Mouse (Mus musculus): ENCODE data around the gene Ext2. TPM values are rescaled to one million over a fixed set of nuclear protein-coding genes. Genes with fewer than 3 reads are reported as not detected.

Ext2 gene
- polyA plus RNA-seq, 1 experiment from 2014 or later, result 81.5 TPM

DNA sequence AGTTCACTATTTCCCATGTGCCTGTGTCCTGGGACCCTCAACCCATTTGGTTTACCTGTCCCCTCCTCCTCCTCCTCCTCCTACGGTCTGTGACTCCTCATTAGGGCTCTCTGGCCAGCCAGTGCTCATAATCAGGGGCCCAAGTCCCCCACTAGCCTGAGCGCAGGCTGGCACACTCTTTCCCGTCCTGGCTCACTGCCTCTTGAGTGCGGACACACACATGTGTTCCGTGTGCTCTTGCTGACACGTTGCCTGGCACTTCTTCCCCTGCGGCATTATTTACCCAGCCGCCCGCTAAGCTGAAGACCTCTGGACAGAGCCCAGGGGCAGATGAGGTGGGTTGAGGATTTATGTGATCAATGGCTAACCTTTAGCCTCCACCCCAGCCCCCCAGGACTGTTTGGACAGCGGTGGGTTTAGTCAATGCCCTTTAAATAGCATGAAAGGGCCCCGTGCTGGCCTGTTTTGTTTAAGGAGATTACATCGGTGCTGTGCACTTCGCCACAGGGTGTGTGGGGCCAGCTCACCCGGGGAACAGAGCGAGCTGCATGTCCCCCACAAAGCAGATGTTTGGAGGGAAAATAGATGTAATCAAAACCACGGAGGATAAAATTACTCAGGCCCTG is 160.0 kb downstream of the Ext2 start:
- Histone ChIP-seq H3K27me3 (replicated peaks; ENCODE audit: control insufficient read depth, insufficient read depth, low read length) (no peaks in the 10 kb centered on the region), H3K4me3 (ENCODE audit: low read length) (no peak overlapping the region), H3K36me3 (ENCODE audit: control insufficient read depth, insufficient read depth, low read length) (no peaks in the 10 kb centered on the region), H3K27ac (ENCODE audit: low read length) (no peak overlapping the region), H3K4me1 (ENCODE audit: control insufficient read depth, insufficient read depth, low read length) (peaks cover 3% of the 10 kb centered on the region; the same call in 1 of the 2 replicates), H3K9me3 (ENCODE audit: control insufficient read depth, low read length) (no peaks in the 10 kb centered on the region), H3K4me2 (ENCODE audit: low read depth, low read length) (no peak overlapping the region), H3K9ac (ENCODE audit: low read depth, low read length) (no peak overlapping the region)
- ATAC-seq, result no peak
- 22% methylated on average over 16 of the region's 16 CpGs for WGBS

- H3K27ac ChIP-seq (ENCODE audit: low read length), result no peak overlapping the region
- H3K36me3 ChIP-seq (ENCODE audit: control insufficient read depth, insufficient read depth, low read length), result no peaks in the 10 kb centered on the region
- no peaks in the 10 kb centered on the region for H3K27me3 ChIP-seq (replicated peaks; ENCODE audit: control insufficient read depth, insufficient read depth, low read length)
- no peak overlapping the region for H3K9ac ChIP-seq (ENCODE audit: low read depth, low read length)
- no peak overlapping the region for H3K4me2 ChIP-seq (ENCODE audit: low read depth, low read length)
- ATAC-seq, result no peak
- 76% methylated on average over 6 of the region's 6 CpGs for WGBS
- H3K4me3 ChIP-seq (ENCODE audit: low read length), result no peak overlapping the region
- no peaks in the 10 kb centered on the region for H3K9me3 ChIP-seq (ENCODE audit: control insufficient read depth, low read length)
- H3K4me1 ChIP-seq (ENCODE audit: control insufficient read depth, insufficient read depth, low read length), result peaks cover 3% of the 10 kb centered on the region; the same call in 1 of the 2 replicates
Measured at GRCm38 (mm10) chr2:93661096-93661495, 161.3 kb downstream of the Ext2 start.

DNA sequence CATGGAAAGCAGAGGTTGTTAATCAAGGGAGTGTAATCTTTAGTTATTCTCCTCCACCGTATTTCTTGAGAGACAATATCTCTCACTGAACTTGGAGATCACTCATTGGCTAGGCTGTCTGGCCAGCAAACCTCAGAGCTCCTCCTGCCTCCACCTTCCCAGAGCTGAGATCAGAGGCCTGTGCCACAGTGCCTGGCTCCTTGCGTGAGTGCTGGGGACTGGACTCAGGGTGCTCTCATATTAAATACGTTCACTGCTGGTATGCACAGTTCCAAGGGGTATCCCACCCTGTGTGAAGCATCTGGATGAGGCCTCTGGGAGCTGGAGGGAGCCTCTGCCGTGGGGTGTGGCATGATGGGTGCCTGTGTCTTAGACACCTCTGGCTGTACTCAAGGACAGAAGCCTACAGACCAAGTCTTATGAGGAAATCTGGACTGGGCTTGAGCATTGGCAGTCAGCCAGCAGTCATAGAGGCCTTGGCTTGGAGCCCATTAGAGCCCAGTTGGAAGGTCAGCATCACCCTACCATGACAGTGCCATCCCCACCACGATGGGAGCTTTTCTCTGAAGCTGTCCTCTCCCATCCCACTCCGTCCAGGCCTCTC is 162.6 kb downstream of the Ext2 start:
- peak; percentile 68 for ATAC-seq
- no peak overlapping the region for H3K4me3 ChIP-seq (ENCODE audit: low read length)
- no peaks in the 10 kb centered on the region for H3K36me3 ChIP-seq (ENCODE audit: control insufficient read depth, insufficient read depth, low read length)
- H3K4me2 ChIP-seq (ENCODE audit: low read depth, low read length), result no peak overlapping the region
- no peaks in the 10 kb centered on the region for H3K9me3 ChIP-seq (ENCODE audit: control insufficient read depth, low read length)
- 71% methylated on average over 6 of the region's 6 CpGs for WGBS
- H3K27me3 ChIP-seq (replicated peaks; ENCODE audit: control insufficient read depth, insufficient read depth, low read length), result no peaks in the 10 kb centered on the region
- no peak overlapping the region for H3K27ac ChIP-seq (ENCODE audit: low read length)
- no peak overlapping the region for H3K9ac ChIP-seq (ENCODE audit: low read depth, low read length)
- peaks cover 3% of the 10 kb centered on the region; the same call in 1 of the 2 replicates for H3K4me1 ChIP-seq (ENCODE audit: control insufficient read depth, insufficient read depth, low read length)

GRCm38 (mm10) chr2:93659004-93659403 is 163.4 kb downstream of the Ext2 start:
- H3K4me3 ChIP-seq (ENCODE audit: low read length), result no peak overlapping the region
- H3K4me2 ChIP-seq (ENCODE audit: low read depth, low read length), result no peak overlapping the region
- WGBS, result 31% methylated on average over 3 of the region's 3 CpGs
- H3K9me3 ChIP-seq (ENCODE audit: control insufficient read depth, low read length), result no peaks in the 10 kb centered on the region
- H3K9ac ChIP-seq (ENCODE audit: low read depth, low read length), result no peak overlapping the region
- no peaks in the 10 kb centered on the region for H3K36me3 ChIP-seq (ENCODE audit: control insufficient read depth, insufficient read depth, low read length)
- 0 out of 2 replicates have a peak, but pooled peaks have one; percentile 6 for ATAC-seq
- no peaks in the 10 kb centered on the region for H3K27me3 ChIP-seq (replicated peaks; ENCODE audit: control insufficient read depth, insufficient read depth, low read length)
- H3K27ac ChIP-seq (ENCODE audit: low read length), result no peak overlapping the region
- peaks cover 3% of the 10 kb centered on the region; the same call in 1 of the 2 replicates for H3K4me1 ChIP-seq (ENCODE audit: control insufficient read depth, insufficient read depth, low read length)

DNA sequence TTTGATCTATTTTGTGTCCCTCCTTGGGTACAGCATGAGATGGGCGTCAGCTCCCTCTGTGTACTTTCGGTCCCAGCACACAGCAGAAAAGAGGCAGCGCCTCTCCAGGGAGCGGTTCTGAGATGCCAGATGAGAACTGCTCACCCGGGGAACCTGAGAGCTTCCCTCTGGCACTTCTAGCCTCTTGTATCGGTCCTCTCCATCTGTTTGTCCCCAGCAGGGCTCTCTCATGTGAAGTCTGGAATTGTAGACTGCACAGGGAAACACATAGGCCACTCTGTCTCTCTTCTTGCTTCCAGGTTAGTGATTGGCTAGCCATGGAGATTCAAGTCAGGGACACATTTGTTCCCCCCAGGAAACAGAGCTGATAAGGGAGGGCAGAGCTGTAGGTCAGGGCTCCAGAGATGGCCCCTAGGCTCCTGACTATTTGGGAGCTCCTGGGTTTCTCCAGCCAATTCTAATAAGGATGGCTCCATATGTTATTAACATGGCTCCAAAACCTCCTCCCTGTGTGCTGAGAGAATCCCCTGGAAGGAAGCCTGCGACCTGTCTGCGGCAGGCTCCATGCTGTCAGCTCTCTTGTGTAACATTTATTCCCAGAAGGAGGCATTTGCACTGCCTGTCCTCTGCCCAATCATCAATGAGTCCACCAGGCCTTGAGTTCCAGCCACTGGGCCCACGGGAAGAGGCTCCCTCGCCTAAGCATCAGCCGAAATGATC is 167.9 kb downstream of the Ext2 start:
- H3K9ac ChIP-seq (ENCODE audit: low read depth, low read length), result no peak overlapping the region
- peaks cover 18% of the 10 kb centered on the region for H3K27me3 ChIP-seq (replicated peaks; ENCODE audit: control insufficient read depth, insufficient read depth, low read length)
- ATAC-seq, result no peak
- 72% methylated on average over 11 of the region's 11 CpGs for WGBS
- no peak overlapping the region for H3K4me2 ChIP-seq (ENCODE audit: low read depth, low read length)
- no peak overlapping the region for H3K4me3 ChIP-seq (ENCODE audit: low read length)
- H3K36me3 ChIP-seq (ENCODE audit: control insufficient read depth, insufficient read depth, low read length), result no peaks in the 10 kb centered on the region
- no peaks in the 10 kb centered on the region for H3K9me3 ChIP-seq (ENCODE audit: control insufficient read depth, low read length)
- no peaks in the 10 kb centered on the region for H3K4me1 ChIP-seq (ENCODE audit: control insufficient read depth, insufficient read depth, low read length)
- no peak overlapping the region for H3K27ac ChIP-seq (ENCODE audit: low read length)

DNA sequence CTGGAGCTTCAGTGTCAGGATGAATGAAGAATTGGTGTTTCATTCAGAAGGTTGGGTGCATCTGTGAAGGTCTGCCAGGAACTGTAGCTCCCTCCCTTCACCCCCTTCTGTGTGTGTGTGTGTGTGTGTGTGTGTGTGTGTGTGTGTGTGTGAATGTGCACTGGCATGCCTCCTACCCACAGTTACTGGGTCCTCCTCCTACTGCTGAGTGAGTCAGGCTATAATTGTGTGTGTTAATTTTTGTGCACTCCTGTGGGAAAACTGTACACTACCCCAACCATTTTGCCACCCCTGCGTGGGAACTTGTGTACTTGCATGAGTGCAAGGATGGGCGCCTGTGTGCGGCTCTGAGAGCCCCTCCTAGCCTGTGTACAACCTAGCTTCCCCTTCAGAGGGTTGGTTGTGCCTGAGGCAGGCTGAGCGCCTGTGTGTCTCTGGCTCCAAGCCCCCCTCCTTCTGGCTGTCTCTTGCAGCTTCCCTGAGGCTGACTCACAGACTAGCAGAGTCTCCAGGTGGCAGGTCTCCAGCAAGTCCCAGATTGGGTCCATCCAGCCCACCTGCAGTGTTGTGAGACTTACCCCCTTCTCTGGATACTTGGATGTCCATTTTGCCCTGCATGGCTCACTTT is 173.0 kb downstream of the Ext2 start:
- Histone ChIP-seq H3K4me3 (ENCODE audit: low read length) (no peak overlapping the region), H3K36me3 (ENCODE audit: control insufficient read depth, insufficient read depth, low read length) (no peaks in the 10 kb centered on the region), H3K9me3 (ENCODE audit: control insufficient read depth, low read length) (no peaks in the 10 kb centered on the region), H3K27ac (ENCODE audit: low read length) (no peak overlapping the region), H3K9ac (ENCODE audit: low read depth, low read length) (no peak overlapping the region), H3K4me2 (ENCODE audit: low read depth, low read length) (no peak overlapping the region), H3K4me1 (ENCODE audit: control insufficient read depth, insufficient read depth, low read length) (no peaks in the 10 kb centered on the region; the same call in 1 of the 2 replicates), H3K27me3 (replicated peaks; ENCODE audit: control insufficient read depth, insufficient read depth, low read length) (peaks cover 63% of the 10 kb centered on the region)
- 46% methylated on average over 4 of the region's 4 CpGs for WGBS
- ATAC-seq, result no peak

- Histone ChIP-seq H3K4me3 (ENCODE audit: low read length) (no peak overlapping the region), H3K4me2 (ENCODE audit: low read depth, low read length) (no peak overlapping the region), H3K36me3 (ENCODE audit: control insufficient read depth, insufficient read depth, low read length) (no peaks in the 10 kb centered on the region), H3K4me1 (ENCODE audit: control insufficient read depth, insufficient read depth, low read length) (peaks cover 5% of the 10 kb centered on the region), H3K9me3 (ENCODE audit: control insufficient read depth, low read length) (no peaks in the 10 kb centered on the region), H3K27me3 (replicated peaks; ENCODE audit: control insufficient read depth, insufficient read depth, low read length) (peaks cover 76% of the 10 kb centered on the region), H3K27ac (ENCODE audit: low read length) (no peak overlapping the region), H3K9ac (ENCODE audit: low read depth, low read length) (no peak overlapping the region)
- WGBS, result 5% methylated on average over 20 of the region's 20 CpGs
- ATAC-seq, result no peak
Measured at GRCm38 (mm10) chr2:93647924-93648575, 174.3 kb downstream of the Ext2 start.

DNA sequence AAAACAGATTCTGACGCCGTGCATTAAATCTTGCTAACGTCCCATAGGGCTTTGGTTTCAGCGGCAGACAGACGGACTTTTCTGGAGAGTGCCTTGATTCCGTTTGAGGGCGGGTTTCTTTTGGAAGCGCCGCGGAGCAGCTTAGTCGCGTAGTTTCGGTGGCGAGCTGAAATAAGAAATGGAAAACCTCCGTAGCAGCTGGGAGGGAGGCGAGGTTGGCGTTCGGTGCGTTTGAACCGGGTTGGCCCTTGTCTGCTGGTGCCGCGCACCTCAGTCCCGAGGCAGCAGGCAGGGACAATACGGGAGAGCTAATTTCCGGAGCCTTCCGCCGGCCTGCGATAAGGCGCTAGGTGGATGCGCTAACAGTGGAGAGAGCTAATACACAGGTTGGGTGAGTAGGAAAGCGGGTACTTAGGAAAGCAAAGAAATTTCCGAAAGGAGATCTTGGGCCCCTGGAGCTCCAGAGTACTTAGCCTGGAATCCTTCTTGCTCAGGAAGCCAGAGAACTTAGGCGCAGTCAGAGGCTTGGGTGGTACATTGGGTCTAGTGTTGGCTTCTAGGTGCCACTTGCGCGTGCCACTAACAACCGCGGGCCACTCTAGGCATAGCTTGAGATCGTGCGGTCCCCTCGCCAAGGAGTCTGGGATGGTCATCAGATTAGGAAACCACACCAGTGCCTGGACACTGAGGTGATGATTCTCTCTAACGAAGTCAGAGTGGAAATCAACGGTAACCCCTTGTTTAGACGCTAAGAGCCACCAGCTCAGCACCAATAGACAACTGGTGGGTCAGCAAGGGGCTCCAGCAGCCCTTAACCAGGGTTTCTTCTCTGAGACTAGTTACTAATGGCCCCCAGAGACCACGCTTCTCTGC is 175.1 kb downstream of the Ext2 start:
- Histone ChIP-seq H3K9me3 (ENCODE audit: control insufficient read depth, low read length) (no peaks in the 10 kb centered on the region), H3K36me3 (ENCODE audit: control insufficient read depth, insufficient read depth, low read length) (no peaks in the 10 kb centered on the region), H3K4me3 (ENCODE audit: low read length) (peak overlapping the region; percentile 13), H3K27me3 (replicated peaks; ENCODE audit: control insufficient read depth, insufficient read depth, low read length) (peaks cover 83% of the 10 kb centered on the region), H3K4me1 (ENCODE audit: control insufficient read depth, insufficient read depth, low read length) (peaks cover 12% of the 10 kb centered on the region), H3K9ac (ENCODE audit: low read depth, low read length) (no peak overlapping the region), H3K4me2 (ENCODE audit: low read depth, low read length) (peak overlapping the region; percentile 8; the same call in 1 of the 2 replicates), H3K27ac (ENCODE audit: low read length) (no peak overlapping the region)
- WGBS, result 1% methylated on average over 44 of the region's 44 CpGs
- 0 out of 2 replicates have a peak, but pooled peaks have one; percentile 34 for ATAC-seq
